Mouse (Mus musculus) 416B (cell line): ENCODE measurements at regions not wholly inside any gene's neighbourhood (a gene's known extent, or its start where the extent isn't known, plus 50 kb on each side); places are given as distances from the start of the nearest gene placed in this dataset.

ENCODE experiments used
- DNase-seq: peaks from one replicate; pipeline ENCODE4 v3.0.0; 2011; ENCODE audit warnings: low read depth

DNA sequence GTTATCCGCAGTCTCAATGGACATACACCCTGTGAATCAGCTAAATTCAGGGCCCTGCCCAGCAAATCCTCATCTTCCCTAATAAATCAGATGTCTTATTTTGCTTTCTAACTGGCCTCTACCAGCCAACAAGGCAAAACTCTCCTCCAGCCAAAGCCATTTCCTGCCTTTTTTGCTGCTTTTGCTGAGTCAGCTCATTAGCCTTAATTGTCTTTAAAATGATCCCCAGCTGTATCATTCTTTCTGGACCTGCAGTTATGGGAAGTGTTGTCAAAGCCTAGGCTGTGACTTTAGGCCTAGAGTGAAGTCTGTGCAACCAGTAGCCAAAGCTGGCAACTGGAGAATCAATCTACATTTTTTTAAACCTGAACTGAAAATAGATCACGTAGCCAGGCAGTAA is 81.4 kb downstream of the Mtpn start:
- no peak for DNase-seq

- no peak for DNase-seq
These were observed 94.7 kb downstream of the Mtpn start for GRCm38 (mm10) chr6:35445007-35445406.

DNA sequence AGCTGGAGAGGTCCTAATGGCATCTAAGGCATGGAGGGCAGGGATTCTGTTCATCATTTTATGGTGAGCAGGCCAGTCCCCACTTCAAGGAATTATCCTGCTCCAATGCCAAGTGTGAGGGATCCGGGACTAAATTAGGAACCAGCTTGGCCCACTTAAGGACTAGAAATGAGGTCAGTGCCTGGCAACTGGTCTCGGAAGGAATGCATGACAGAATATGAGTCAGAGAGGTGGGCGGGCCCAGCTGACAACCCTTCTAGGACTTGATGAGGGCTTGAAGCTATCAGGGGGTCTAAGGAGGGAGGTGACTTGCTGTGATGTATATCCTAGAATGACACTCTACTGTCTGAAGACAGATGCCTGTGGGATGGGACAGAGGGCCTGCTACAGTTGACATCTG is 100.4 kb upstream of the Fam180a start:
- DNase-seq = peak; percentile 34

DNA sequence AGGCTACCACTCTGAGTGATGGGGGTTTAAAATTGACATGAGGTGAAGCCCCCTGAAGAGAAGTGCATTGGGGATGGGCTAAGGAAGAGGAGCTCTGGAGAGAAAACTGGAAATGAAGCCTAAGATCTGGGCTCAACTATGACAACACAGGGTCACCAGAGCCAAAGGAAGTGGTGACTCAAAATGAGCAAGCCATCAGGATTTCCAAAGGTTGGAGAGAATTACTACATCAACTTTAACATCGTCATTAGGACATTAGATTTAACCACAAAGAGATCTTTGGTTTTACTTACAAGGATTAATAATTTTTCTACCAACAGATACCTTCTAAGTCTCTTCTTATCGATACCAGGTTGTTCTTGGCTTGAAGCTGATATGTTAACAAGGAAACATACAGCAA is 98.6 kb upstream of the Fam180a start:
- peak; percentile 70 for DNase-seq

GRCm38 (mm10) chr6:35420924-35421323 is 95.0 kb upstream of the Fam180a start:
- no peak for DNase-seq

DNA sequence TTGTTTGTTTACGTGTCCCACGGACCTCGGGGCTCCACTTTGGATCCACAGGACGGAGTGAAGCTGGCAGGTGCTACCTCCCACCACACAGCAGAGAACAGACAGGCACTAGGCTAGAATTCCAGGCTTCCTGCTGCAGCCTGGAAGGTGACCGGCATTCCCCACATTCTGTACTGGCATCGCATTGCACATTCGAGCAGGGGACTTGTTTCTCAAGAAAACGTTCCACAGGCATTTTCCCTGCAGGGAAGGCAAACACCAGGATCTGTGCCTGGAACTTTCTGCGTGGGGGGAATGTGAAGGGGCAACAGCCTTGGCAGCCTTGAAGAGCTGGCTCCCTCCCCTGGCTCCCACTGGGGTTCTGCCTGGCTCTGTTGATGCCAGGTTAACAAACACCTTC is 79.1 kb upstream of the Fam180a start:
- no peak for DNase-seq

- no peak for DNase-seq
These were observed 77.5 kb upstream of the Fam180a start for GRCm38 (mm10) chr6:35403341-35403910.

DNA sequence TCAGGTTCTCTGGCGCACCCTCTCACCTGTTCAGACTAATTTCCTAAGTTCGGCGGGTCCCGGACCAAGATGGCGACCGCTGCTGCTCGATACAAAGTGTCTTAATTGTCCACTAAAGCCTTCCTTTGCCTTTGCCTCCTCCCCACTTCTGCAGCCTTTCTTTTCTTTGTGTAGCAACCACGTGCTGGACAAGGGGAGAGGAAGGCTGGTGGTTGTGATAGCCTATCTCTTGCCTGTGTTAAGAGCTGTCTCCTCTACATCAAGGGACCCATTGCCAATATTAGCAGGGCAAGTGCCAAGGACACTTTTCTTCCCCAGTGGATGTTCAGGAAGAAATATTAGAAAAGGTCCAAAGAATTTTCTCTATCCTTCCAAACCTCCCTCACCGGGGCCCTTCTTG is 69.8 kb upstream of the Fam180a start:
- DNase-seq = no peak

GRCm38 (mm10) chr6:35388827-35389226 is 62.9 kb upstream of the Fam180a start:
- DNase-seq = peak; percentile 83

GRCm38 (mm10) chr6:35381536-35381935 is 55.6 kb upstream of the Fam180a start:
- no peak for DNase-seq

DNA sequence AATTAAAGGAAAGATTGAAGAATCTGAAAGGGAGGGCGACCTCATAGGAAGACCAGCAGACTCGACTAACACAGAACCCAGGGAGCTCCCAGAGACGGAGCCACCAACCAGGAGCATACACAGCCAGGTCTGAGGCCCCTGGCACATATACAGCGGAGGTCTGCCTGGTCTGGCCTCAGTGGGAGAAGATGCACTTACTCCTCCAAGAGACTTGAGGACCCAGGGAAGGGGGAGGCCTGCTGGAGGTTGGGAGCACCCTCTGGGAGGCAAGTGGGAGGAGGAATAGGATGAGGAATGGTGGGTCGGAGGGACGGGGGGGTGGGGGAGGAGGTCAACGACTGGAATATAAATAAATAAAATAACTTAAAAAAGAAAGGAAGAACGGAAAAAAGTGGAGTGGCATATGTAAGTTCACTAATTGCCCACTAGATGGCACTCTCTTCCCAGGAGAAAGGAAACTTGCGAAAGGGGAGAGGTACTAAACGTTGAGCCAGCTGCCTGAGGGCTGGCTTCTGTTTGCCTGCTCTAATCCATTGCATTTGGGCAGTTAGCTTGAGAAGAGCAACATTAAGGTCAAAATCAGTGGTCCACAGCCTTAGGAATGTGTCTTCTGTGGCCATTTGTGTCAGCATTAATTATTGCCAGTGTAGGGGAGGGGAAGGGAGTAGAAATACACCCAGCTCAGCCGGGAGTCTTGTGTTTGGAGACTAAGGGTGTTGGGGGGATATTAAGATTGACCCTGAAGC is 55.0 kb upstream of the Fam180a start:
- peak; percentile 82 for DNase-seq

GRCm38 (mm10) chr6:35379890-35380289 is 53.9 kb upstream of the Fam180a start:
- DNase-seq = peak; percentile 92

- no peak for DNase-seq
These were observed 52.9 kb upstream of the Fam180a start for GRCm38 (mm10) chr6:35378851-35379250.

DNA sequence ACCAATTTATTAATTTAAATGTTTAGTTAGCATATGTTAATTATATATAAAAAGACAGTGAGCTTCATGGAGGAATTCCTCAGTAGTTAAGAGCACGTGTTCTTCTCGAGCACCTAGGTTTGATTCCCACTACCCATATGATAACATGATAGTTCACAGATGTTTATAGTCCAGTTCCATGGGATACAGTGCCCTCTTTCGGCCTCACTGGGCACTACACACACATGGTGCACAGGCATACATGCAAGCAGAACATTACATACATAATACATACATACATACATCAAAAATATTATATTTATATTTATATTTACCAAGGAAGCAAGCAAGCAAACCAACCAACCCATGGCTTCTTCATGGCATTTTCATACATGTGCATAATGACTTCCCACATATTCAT is 51.6 kb upstream of the Fam180a start:
- DNase-seq = peak; percentile 44

DNA sequence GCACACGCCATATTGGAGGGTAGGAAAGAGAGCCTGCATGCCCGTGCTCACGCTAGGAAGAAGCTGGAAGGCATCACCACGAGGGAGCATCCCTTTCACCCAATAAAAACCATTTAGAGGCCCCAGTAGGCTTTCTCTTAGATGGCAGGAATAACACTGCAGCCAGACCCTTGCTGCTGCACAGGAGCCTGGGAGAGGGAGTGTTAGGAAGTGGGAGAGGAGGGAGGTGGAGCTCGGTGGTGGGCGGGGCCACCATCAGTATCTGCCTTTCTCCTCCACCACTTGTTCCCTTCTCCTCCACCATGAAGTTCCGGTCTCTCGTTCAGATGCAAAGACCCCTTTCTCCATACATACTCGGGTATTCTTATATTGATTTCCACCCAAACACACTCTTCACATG is 50.6 kb upstream of the Fam180a start:
- no peak for DNase-seq
